ENCODE assay signal across 8 mouse cellular contexts in the genomic region with DNA sequence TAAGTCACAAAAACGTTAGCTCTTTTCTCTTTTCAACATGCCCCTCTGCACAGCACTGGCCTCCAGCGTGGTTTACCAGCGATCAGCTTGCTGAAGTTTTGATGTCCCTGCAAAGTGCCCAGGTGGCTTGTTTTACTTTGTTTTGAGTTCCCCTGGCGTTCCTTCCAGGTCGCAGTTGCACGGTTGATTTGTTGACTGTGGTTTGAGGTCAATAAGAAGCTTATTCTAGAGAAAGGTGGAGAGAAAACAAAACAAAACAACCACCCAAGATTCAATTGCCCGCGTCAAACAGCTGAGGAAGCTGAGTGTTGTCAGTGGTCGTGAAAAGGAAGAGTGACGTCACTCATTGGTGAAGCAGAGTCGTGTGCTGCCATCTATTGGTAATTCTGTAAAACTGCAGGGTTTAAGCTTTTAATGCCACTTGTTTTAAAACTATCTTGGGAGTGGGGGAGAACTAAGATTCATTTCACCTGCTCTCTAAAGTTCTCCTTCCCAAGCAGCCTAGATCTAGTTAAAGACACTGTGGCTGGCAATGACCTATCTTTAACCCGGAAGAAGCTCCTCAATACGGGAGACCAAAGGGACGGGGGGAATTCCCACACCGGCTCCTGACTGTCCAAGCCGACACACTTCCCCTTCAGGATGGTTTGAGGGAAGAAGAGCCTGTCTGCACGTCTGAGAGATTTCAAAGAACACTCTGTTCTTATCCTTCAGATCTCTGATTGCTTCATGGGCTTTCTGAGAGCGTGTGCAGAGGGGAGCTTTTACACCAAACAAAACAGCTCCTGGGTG.
DNase-seq lines count a peak whose midpoint lies in the region; ATAC-seq and TF ChIP-seq lines count a peak whose summit lies in the region.

No protein-coding gene starts in this region.

- no peak for TF ChIP-seq POLR2A in cortical plate, adult 2 months (IDR thresholded peaks at IDR 0.05; ENCODE audit: extremely low read depth, insufficient read depth, low read length)
- no peak for TF ChIP-seq POLR2A in liver, adult 2 months (IDR thresholded peaks at IDR 0.05; ENCODE audit: extremely low read depth, insufficient read depth, low read length)

- peak overlapping the region; percentile 46 for H3ac ChIP-seq in C2C12 (ENCODE audit: control insufficient read depth, insufficient read length, low read depth)

- peak overlapping the region; percentile 54 for H3K4me2 ChIP-seq in midbrain, postnatal 0 days (ENCODE audit: low read depth, low read length, poor library complexity, severe bottlenecking)

- peak; percentile 77 for ATAC-seq in midbrain, postnatal 0 days (ENCODE audit: low FRiP score)

- H3K27ac ChIP-seq in cortical plate, adult 2 months (ENCODE audit: insufficient read depth, low read length) = no peak overlapping the region
- peak overlapping the region; percentile 85 for H3K27ac ChIP-seq in heart, embryonic 10.5 days
- no peak overlapping the region for H3K27ac ChIP-seq in liver, adult 2 months (replicated peaks; ENCODE audit: insufficient read depth, low read depth, low read length)
- H3K27ac ChIP-seq in midbrain, postnatal 0 days (ENCODE audit: low read depth, low read length) = no peak overlapping the region

- no peaks in the 10 kb centered on the region for H3K36me3 ChIP-seq in C2C12 (ENCODE audit: control insufficient read depth, insufficient read depth)
- H3K36me3 ChIP-seq in heart, embryonic 10.5 days = no peaks in the 10 kb centered on the region
- no peaks in the 10 kb centered on the region for H3K36me3 ChIP-seq in liver, adult 2 months (ENCODE audit: control insufficient read depth, insufficient read depth, low read length)
- no peaks in the 10 kb centered on the region for H3K36me3 ChIP-seq in midbrain, postnatal 0 days (ENCODE audit: insufficient read depth, low read length)

- DNase-seq in R1 (ENCODE audit: low read depth, low spot score) = peak; percentile 77
- peak; percentile 76 for DNase-seq in heart, embryonic 10.5 days (ENCODE audit: low spot score)
- DNase-seq in kidney, adult 9 months = peak; percentile 52
- DNase-seq in liver, adult 2 months (ENCODE audit: extremely low read depth, low read depth, low spot score) = peak; percentile 53
- DNase-seq in midbrain, postnatal 0 days (ENCODE audit: low spot score) = peak; percentile 81
- DNase-seq in thymus, adult 18-20 months = peak; percentile 36 to 70

- WGBS in heart, embryonic 10.5 days = 8% methylated on average over 18 of the region's 18 CpGs
- WGBS in liver, adult 2 months = 8% methylated on average over 18 of the region's 18 CpGs
- WGBS in midbrain, postnatal 0 days = 12% methylated on average over 18 of the region's 18 CpGs

- 0 out of 2 replicates have a peak overlapping the region, but pooled peaks have one; percentile 0 for H3K9ac ChIP-seq in liver, adult 2 months (ENCODE audit: low read depth, low read length)
- no peak overlapping the region for H3K9ac ChIP-seq in midbrain, postnatal 0 days (replicated peaks; ENCODE audit: low read length, poor library complexity, severe bottlenecking)

- H3K4me3 ChIP-seq in C2C12 (ENCODE audit: insufficient read depth, poor library complexity, severe bottlenecking) = no peak overlapping the region
- peak overlapping the region; percentile 23; the same call in 1 of the 2 replicates for H3K4me3 ChIP-seq in cortical plate, adult 2 months (ENCODE audit: insufficient read depth, low read length)
- peak overlapping the region; percentile 56 for H3K4me3 ChIP-seq in heart, embryonic 10.5 days
- peak overlapping the region; percentile 40 for H3K4me3 ChIP-seq in liver, adult 2 months (ENCODE audit: insufficient read depth, low read depth, low read length)
- H3K4me3 ChIP-seq in midbrain, postnatal 0 days (ENCODE audit: low read depth, low read length) = peak overlapping the region; percentile 24

- H3K27me3 ChIP-seq in C2C12 (ENCODE audit: control insufficient read depth, insufficient read depth, insufficient read length) = no peaks in the 10 kb centered on the region
- peaks cover 15% of the 10 kb centered on the region; the same call in 1 of the 2 replicates for H3K27me3 ChIP-seq in heart, embryonic 10.5 days (ENCODE audit: insufficient read depth, poor library complexity, severe bottlenecking)
- H3K27me3 ChIP-seq in liver, adult 2 months (ENCODE audit: control insufficient read depth, insufficient read depth, low read length) = no peaks in the 10 kb centered on the region
- H3K27me3 ChIP-seq in midbrain, postnatal 0 days (ENCODE audit: insufficient read depth, low read length) = no peaks in the 10 kb centered on the region

- H3K4me1 ChIP-seq in cortical plate, adult 2 months (ENCODE audit: control insufficient read depth, insufficient read depth, low read length) = no peaks in the 10 kb centered on the region
- peaks cover 4% of the 10 kb centered on the region; the same call in 1 of the 2 replicates for H3K4me1 ChIP-seq in heart, embryonic 10.5 days
- H3K4me1 ChIP-seq in liver, adult 2 months (ENCODE audit: control insufficient read depth, insufficient read depth, low read length) = no peaks in the 10 kb centered on the region
- no peaks in the 10 kb centered on the region for H3K4me1 ChIP-seq in midbrain, postnatal 0 days (ENCODE audit: insufficient read depth, low read length)

- no peaks in the 10 kb centered on the region for H3K9me3 ChIP-seq in heart, embryonic 10.5 days
- H3K9me3 ChIP-seq in midbrain, postnatal 0 days (ENCODE audit: low read length) = no peaks in the 10 kb centered on the region

- H3K79me2 ChIP-seq in C2C12 (ENCODE audit: control insufficient read depth, insufficient read depth) = no peaks in the 10 kb centered on the region
- H3K79me2 ChIP-seq in liver, adult 2 months (ENCODE audit: control insufficient read depth, insufficient read depth, low read length) = no peaks in the 10 kb centered on the region

- no peaks in the 10 kb centered on the region for H3K79me3 ChIP-seq in C2C12 (ENCODE audit: low read depth)

- peak; percentile 30 for TF ChIP-seq CTCF in C2C12 (IDR thresholded peaks at IDR 0.05; ENCODE audit: control insufficient read depth, insufficient read depth, insufficient read length)
- TF ChIP-seq CTCF in cortical plate, adult 2 months (IDR thresholded peaks at IDR 0.05; ENCODE audit: extremely low read depth, insufficient read depth, low read length) = peak; percentile 87
- TF ChIP-seq CTCF in liver, adult 2 months (IDR thresholded peaks at IDR 0.05; ENCODE audit: low read depth, low read length) = no peak; the same call in 1 of the 2 replicates
- TF ChIP-seq CTCF in midbrain, postnatal 0 days (IDR thresholded peaks at IDR 0.05) = peak; percentile 96

TF ChIP-seq in C2C12, 6 proteins besides CTCF, POLR2A, EP300 and RAD21:
- no peak for TF ChIP-seq MYOG (IDR thresholded peaks at IDR 0.05; ENCODE audit: control insufficient read depth, extremely low read depth, insufficient read length)
- TF ChIP-seq USF1 (IDR thresholded peaks at IDR 0.05; ENCODE audit: low read depth) = no peak
- TF ChIP-seq CEBPB (IDR thresholded peaks at IDR 0.05; ENCODE audit: low read depth) = no peak
- TF ChIP-seq MYOD1 (IDR thresholded peaks at IDR 0.05; ENCODE audit: control insufficient read depth, insufficient read length, low read depth) = no peak
- no peak for TF ChIP-seq FOSL1 (IDR thresholded peaks at IDR 0.05; ENCODE audit: insufficient read depth, low read length, poor library complexity, severe bottlenecking)
- TF ChIP-seq MAX (IDR thresholded peaks at IDR 0.05) = no peak
